Mouse (Mus musculus): ENCODE measurements around the gene Adcy2.
A peak's percentile ranks its signal among the peaks of the same experiment; 100 is the strongest.

Adcy2 gene

GRCm38 (mm10) chr13:68642786-68643185 lies 356.6 kb downstream of the Adcy2 start:
- no peak for DNase-seq (ENCODE audit: low read depth, low spot score)

- no peak for DNase-seq (ENCODE audit: low read depth, low spot score)
Measured at GRCm38 (mm10) chr13:68627041-68627440, 372.3 kb downstream of the Adcy2 start.

DNA sequence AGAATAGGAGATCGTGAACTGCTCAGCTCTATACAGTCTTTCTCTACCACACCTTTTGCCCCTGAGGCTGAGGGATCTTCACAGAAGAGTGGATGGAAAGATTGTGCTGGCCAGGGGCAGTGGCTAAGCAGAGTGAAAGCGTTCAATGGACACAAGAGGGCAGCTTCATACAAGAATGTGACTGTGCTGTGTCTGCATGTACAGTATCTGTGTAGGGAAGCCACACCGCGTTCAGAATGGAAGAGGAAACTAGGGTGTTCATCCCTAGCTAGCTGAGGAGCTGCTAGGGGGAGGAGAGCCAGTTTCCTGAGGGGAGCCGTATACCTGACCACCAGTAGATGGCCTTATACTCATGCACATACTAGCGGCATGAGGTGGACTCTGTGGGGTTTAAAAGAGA lies 376.5 kb downstream of the Adcy2 start:
- DNase-seq (ENCODE audit: low read depth, low spot score), result no peak

DNA sequence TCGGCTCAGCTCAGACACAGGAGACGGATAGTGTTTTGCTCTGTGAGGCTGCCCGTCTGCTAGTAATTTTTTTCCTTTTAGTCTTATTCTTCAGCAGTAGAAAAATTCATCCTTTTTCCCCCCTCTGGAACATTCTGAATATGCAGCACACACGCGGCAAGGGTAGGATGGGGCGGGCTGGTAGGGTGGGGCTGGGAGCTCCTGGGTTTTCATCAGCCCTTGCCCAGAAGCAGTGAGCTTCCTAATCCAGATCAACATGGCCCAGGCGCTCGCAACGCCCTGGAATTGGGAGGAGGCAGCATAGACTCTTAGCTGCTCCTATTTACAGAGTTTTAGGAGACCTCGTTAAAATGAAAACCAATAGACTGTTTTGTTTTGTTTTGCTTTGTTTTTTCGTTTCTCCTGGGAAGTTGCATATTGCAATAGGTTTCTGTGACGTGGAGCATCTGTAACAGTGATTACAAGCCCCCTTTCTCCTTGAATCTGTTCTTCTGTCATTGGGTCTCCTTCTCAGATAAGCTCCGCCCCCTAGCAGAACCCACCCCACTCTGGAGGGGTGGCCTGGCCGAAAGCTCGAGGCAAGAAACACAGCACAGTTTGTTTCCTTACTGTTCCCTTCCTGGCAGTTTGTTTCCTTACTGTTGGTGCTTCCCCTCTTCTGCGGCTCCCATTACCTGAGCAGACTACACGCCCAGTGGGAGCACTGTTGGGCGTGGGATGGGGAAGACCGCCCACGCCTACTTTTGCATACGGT lies 391.5 kb downstream of the Adcy2 start:
- DNase-seq (ENCODE audit: low read depth, low spot score), result no peak

GRCm38 (mm10) chr13:68605689-68606126 lies 393.6 kb downstream of the Adcy2 start:
- DNase-seq (ENCODE audit: low read depth, low spot score), result no peak

DNA sequence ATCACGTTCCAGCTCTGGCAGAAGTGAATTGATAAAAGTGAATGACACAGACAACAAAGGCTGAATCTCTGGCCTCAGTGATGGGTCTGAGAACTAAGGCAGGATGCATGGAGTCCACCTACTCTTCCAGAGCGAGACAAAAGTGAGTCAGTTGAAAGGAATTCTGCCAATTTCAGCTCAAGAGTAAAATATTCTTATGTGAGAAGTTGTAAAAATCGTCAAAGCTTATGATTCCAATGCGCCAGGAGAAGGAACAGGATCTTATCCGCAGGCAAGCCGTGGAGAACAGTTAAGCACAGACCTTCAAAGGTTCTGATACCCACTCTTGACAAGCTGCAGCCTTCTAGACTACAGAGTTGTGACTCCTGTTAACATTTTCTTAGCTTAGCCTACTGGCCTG lies 396.3 kb downstream of the Adcy2 start:
- no peak for DNase-seq (ENCODE audit: low read depth, low spot score)

GRCm38 (mm10) chr13:68601184-68601583 lies 398.2 kb downstream of the Adcy2 start:
- DNase-seq (ENCODE audit: low read depth, low spot score), result no peak

DNA sequence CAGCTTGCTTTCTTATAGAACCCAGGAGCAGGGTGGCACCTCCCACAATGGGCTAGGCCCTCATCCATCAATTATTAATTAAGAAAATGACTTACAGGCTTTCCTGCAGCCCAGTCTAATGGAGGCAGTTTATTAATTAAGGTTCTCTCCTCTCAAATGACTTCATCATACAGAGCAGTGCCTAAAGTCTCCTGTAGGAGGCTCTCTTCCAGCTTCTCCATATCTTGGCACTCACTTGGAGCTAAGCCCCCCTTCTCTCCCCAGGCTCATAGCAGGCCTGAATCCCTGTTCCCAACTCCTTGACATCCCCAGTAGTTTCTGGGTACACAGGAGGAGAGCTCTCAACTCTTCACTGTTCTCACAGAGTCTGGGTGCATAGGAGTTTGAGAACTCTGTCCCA lies 400.4 kb downstream of the Adcy2 start:
- no peak for DNase-seq (ENCODE audit: low read depth, low spot score)

DNA sequence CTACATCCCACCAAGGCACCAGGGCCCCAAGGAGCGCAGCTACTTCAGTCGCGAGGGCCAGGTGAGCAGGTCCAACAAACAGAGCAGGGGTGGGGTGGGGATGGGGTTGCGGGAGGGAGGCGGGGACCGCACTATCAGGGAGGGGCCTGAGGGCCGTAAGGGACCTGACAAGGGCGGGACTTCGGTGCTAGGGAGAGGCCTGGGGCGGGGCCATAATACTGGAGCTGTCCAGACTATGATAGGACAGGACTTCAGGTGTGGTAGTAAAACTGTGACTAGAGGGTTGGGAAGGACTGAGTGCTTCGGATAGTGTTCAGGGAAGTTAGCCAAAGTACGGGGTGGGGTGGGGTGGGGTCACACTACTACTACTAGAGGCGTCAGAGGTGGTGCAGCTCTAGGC lies 401.7 kb downstream of the Adcy2 start:
- no peak for DNase-seq (ENCODE audit: low read depth, low spot score)

DNA sequence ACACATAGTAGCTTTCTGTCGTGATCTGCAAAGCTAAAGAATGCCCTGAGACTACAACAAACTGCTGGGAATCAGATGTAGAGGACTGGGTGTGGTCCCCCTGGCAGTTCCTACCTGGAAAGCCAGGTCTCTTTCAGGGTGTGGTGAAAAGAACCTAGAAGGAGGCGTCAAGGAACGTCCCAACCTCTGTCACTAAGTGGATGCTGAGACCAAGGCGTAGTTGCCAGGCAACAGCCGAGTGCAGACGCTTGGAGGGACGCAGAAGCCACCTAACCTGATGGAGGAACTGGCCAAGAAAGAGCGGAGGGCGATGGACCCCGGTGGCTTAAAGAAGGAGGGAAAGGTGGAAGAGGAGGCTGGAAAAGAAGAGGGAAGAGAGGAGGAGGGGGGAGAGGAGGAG lies 402.1 kb downstream of the Adcy2 start, which contains the start of gene 1700001L19Rik:
1700001L19Rik (plus strand) TSS at position 223 of the 400 bp plus-strand sequence.
- no peak for DNase-seq (ENCODE audit: low read depth, low spot score)

GRCm38 (mm10) chr13:68593797-68594196 lies 405.5 kb downstream of the Adcy2 start:
- no peak for DNase-seq (ENCODE audit: low read depth, low spot score)

GRCm38 (mm10) chr13:68588352-68588751 lies 411.0 kb downstream of the Adcy2 start:
- DNase-seq (ENCODE audit: low read depth, low spot score), result no peak

DNA sequence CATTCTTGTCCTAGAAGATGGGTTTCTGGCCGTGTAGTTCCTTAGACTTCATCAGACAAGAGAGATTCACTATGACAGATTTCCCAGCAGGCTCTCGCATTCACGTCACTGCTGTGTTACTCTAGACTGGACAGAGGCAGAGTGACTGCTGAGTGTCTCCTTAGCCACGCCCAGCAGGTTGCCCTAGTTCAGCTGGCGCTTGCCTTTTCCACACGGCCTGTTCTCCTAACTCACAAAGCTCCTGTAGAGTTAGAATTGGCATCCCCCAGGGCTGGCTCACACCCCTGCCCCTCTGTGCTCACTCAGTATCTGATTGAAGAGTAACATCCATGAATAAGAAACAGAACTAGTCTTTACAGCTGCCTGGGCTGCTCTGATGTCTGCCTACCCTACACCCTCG lies 413.9 kb downstream of the Adcy2 start:
- no peak for DNase-seq (ENCODE audit: low read depth, low spot score)

GRCm38 (mm10) chr13:68583961-68584360 lies 415.4 kb downstream of the Adcy2 start:
- no peak for DNase-seq (ENCODE audit: low read depth, low spot score)

DNA sequence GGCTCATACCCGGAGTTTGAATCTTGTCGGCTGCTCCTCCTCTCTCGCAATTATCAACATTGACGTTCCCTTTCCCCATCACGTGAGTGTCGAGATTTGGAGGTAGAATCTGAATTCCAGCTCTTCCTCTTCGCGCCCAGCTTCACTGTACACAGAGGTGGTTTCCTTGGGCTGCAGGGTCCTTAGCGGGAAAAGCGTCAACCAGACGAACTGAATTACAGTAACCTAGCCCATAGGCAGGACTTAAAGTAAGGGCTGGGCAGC lies 416.9 kb downstream of the Adcy2 start:
- DNase-seq (ENCODE audit: low read depth, low spot score), result no peak

DNA sequence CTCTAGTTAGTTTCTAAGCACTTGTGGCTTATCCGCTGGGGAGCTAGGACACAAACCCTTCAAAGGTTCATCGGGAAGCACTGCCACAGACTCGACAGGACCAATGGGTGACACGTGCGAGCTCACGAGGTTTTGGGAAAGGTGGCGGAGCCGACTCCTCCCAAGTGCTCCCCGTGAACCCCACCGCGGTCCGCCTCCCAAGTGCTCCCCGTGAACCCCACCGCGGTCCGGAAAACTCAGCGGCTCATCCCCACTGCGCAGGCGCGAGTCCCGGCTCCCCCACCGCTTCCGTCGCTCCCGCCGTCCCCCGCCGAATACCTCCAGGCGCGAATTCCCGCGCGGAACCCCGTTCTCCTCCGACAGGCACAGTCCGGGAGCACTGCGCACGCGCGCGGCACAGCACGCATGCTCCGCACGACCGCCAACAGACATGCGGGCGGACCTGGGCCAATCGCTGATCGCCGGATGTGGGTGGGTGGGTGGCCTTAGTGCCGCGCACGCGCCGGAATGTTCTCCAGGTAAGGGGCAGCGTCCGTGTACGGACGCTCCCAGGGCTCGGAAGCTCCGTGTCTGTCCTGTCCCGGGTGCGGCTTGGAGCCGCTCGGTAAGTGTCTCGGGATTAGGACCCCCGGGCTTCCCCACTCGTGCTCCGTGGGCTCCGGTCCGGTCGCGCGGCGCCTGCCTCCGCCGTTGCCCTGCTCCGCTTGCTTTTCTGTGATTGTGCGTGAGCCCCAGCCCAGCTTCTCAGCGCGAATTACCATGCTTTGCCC lies 417.4 kb downstream of the Adcy2 start, which contains the start of the genes Mtrr and Fastkd3:
Mtrr (minus strand) TSS at position 403 of the 770 bp plus-strand sequence.
Fastkd3 (plus strand) TSS at position 488 of the 770 bp plus-strand sequence.
- DNase-seq (ENCODE audit: low read depth, low spot score), result peak; percentile 71

DNA sequence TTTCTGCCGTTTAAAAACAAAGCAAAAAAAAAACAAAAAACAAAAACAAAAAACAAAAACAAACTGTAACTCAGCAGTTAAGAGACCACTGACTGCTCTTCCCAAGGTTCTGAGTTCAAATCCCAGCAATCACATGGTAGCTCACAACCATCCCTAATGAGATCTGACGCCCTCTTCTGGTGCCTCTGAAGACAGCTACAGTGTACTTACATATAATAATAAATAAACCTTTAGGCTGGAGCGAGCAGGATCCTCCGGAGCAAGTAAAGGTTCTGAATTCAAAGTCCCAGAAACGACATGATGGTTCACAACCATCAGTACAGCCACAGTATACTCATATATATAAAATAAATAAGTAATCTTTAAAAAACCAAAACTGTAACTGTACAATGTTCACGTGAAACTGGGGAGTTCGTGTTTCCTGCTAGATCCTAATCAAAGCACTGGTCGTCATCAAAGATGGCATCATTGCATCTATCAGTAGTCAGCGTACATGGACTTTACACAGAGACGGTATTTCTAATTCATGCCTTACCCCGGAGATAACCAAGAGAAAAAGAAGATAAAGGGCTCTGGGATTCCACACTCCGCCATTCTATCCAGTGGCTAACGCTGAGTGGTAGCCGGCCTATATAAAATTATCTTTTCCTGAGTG lies 418.1 kb downstream of the Adcy2 start:
- no peak for DNase-seq (ENCODE audit: low read depth, low spot score)

GRCm38 (mm10) chr13:68577945-68578344 lies 421.4 kb downstream of the Adcy2 start:
- DNase-seq (ENCODE audit: low read depth, low spot score), result no peak

- DNase-seq (ENCODE audit: low read depth, low spot score), result no peak
Measured at GRCm38 (mm10) chr13:68574398-68574797, 424.9 kb downstream of the Adcy2 start.

GRCm38 (mm10) chr13:68572966-68573913 lies 426.1 kb downstream of the Adcy2 start:
- DNase-seq (ENCODE audit: low read depth, low spot score), result no peak

GRCm38 (mm10) chr13:68572247-68572646 lies 427.1 kb downstream of the Adcy2 start:
- DNase-seq (ENCODE audit: low read depth, low spot score), result no peak
